Mouse (Mus musculus) forebrain, embryonic 10.5 days (tissue): ENCODE measurements at regions not wholly inside any gene's neighbourhood (a gene's known extent, or its start where the extent isn't known, plus 50 kb on each side); places are given as distances from the start of the nearest gene placed in this dataset.

Source experiments
- DNase-seq: peaks from one replicate; pipeline ENCODE4 v3.0.0-alpha.2; 2017; ENCODE audit warnings: low spot score; ENCODE audit errors: extremely low spot score
- H3K27ac ChIP-seq: fragments of 300-500 bp; sonication (generic); 2 replicates; pipeline ENCODE4 v1.5.1; 2016; ENCODE audit warnings: mild to moderate bottlenecking
- H3K27me3 ChIP-seq: fragments of 300-500 bp; sonication (generic); 2 replicates; pipeline ENCODE4 v1.6.1; 2016; ENCODE audit warnings: mild to moderate bottlenecking; ENCODE audit not compliant: poor library complexity, severe bottlenecking
- H3K36me3 ChIP-seq: fragments of 300-500 bp; sonication (generic); replicated peaks from 2 replicates; pipeline ENCODE4 v1.6.1; 2016; ENCODE audit warnings: mild to moderate bottlenecking, moderate library complexity
- H3K4me1 ChIP-seq: fragments of 300-500 bp; sonication (generic); 2 replicates; pipeline ENCODE4 v1.6.1; 2016
- H3K4me3 ChIP-seq: fragments of 300-500 bp; sonication (generic); 2 replicates; pipeline ENCODE4 v1.5.1; 2016; ENCODE audit warnings: mild to moderate bottlenecking, moderate library complexity
- H3K9me3 ChIP-seq: fragments of 300-500 bp; sonication (generic); 2 replicates; pipeline ENCODE4 v1.6.1; 2016; ENCODE audit warnings: mild to moderate bottlenecking, moderate library complexity
- WGBS: fragments of 180-500 bp; shearing (Covaris S2); methylation state at CpG from one replicate; pipeline ENCODE4 v1.1.7; 2016; 5-methylcytosine and 5-hydroxymethylcytosine counted together

DNA sequence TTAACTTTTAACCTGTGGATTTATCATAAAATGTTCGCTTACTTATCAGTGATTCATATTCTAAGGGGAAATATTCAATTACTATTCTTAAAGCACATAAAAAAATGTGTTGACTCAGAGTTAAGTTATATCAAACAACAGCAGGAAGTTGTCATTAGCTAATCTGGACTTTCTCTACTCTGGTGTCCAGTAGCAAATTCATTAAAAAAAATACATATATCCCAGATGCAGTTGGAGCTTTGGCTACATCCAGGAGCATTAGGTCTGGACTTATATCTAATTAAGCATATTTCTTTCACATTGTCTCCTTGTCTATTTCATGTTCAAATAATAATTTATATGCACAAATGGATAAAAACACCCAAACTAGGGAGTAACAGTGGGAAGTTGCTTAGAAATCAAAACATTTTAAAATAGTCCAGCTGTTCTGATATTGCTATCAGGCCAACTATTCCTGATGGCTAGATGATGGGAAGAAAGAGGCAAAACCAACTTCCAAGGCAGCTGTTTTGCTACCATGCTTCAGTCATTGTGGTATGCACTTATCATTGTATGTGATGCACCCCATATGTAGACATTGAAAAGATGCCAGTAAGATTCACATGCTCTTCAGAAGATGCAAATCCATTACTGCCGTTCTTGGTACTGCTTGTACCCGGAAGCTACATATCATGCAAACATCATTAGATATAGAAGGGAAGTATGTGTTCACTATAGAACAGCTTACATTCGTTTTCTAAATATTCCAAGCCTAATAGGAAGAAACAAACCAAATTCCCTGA, 209.8 kb downstream of the 4933402N22Rik start:
- Histone ChIP-seq H3K9me3 (no peaks in the 10 kb centered on the region), H3K36me3 (no peaks in the 10 kb centered on the region), H3K4me1 (no peaks in the 10 kb centered on the region), H3K27ac (no peak overlapping the region), H3K27me3 (no peaks in the 10 kb centered on the region), H3K4me3 (no peak overlapping the region)
- WGBS: 83% methylated on average over 4 of the region's 4 CpGs
- DNase-seq: no peak

DNA sequence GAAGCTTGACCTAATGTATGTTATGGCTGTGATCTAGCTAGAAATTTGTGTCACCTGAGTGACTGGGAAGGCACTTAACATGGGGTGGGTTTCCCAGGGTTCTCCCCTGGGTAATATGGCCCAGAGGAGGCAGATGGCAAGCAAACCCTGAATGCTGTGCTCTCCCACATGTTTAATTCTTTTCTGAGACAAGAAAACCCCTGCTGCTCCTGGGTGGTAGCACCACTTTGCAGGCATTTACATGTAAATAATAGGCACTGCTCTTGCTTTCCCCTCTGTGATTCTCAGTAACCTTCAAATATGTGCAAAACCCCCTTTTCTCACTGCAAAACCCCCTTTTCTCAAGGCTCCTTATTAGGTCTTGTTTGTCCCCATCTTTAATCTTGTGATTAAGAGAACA, 221.1 kb downstream of the 4933402N22Rik start:
- H3K4me3 ChIP-seq: no peak overlapping the region
- no peaks in the 10 kb centered on the region for H3K9me3 ChIP-seq
- peaks cover 7% of the 10 kb centered on the region for H3K4me1 ChIP-seq
- no peak overlapping the region for H3K27ac ChIP-seq
- DNase-seq: no peak
- no peaks in the 10 kb centered on the region for H3K36me3 ChIP-seq
- no peaks in the 10 kb centered on the region for H3K27me3 ChIP-seq

DNA sequence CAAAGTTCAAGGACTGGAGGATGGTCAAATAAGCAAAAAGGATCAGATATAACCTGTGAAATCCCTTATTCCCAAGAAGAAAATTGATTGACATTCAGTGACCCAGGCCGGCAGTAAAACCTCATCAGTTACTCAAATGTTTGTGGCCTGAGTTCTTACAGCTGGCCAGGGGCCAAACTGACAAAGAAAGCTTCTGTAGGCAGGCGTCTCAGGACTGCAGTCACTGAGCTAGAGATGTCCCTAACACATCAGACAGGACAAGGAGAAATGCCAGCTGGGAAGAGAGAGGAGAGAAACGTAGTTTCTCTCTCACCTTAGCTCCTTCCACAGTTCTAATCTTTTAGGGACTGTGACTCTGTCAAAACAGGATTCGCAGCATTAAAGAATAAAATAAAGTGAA, 229.9 kb upstream of the Sema3d start:
- WGBS: 69% methylated on average over 4 of the region's 4 CpGs
- H3K4me1 ChIP-seq: no peaks in the 10 kb centered on the region
- no peak overlapping the region for H3K27ac ChIP-seq
- no peak overlapping the region for H3K4me3 ChIP-seq
- H3K36me3 ChIP-seq: no peaks in the 10 kb centered on the region
- H3K9me3 ChIP-seq: no peaks in the 10 kb centered on the region
- H3K27me3 ChIP-seq: no peaks in the 10 kb centered on the region
- DNase-seq: no peak

DNA sequence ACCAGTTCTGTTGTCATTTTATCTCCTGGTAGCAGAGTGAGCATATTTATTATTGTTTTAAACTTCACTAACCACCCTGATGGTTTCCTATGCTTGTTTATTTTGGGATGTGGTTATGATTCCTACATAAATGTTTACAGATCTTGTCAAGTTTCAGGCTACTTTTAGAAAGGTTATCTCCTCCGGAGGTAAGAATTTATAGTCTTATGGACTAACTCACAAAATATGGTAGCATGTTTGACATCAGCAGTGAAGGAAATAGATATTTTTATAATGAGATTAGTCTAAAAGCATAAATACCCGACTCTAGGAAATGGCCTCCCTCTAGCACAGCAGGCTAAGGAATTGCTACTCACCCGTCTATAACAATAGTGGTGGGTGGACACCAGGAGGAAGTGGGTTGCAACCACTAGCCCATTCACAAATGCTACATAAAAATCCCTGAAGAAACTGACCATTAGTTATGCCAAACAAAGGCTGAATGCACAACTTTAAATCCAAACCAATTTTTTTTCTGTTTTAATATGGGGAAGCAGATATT, 228.6 kb upstream of the Sema3d start:
- WGBS: 66% methylated on average over 3 of the region's 3 CpGs
- no peaks in the 10 kb centered on the region for H3K9me3 ChIP-seq

DNA sequence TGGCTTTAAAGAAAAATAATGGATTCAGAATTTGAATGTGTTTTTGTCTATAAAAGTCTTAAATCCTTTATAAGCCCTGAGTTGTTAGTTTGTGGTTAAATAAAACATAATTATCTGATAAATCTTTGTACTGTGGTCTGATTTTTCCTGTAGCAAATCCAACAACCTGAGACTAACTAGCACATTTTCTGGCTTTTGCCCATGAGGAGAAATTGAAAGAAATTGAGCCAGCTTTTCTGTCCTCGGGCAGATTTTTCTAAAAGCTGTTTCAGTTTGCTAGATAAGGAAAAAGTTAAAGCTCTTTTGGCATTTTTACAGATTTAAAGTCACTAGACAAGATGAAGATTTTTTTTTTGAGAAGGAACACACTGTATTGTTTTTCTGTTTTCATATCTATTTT, 191.5 kb upstream of the Sema3d start:
- Histone ChIP-seq H3K36me3 (no peaks in the 10 kb centered on the region), H3K9me3 (no peaks in the 10 kb centered on the region), H3K4me3 (no peak overlapping the region), H3K4me1 (no peaks in the 10 kb centered on the region), H3K27me3 (no peaks in the 10 kb centered on the region), H3K27ac (no peak overlapping the region)
- no peak for DNase-seq
- WGBS: 86% methylated on average over 1 of the region's 1 CpGs

More for the DNA sequence above, 228.6 kb upstream of the Sema3d start:
- Histone ChIP-seq H3K4me1 (no peaks in the 10 kb centered on the region), H3K27me3 (no peaks in the 10 kb centered on the region), H3K36me3 (no peaks in the 10 kb centered on the region), H3K27ac (no peak overlapping the region), H3K4me3 (no peak overlapping the region)
- no peak for DNase-seq

DNA sequence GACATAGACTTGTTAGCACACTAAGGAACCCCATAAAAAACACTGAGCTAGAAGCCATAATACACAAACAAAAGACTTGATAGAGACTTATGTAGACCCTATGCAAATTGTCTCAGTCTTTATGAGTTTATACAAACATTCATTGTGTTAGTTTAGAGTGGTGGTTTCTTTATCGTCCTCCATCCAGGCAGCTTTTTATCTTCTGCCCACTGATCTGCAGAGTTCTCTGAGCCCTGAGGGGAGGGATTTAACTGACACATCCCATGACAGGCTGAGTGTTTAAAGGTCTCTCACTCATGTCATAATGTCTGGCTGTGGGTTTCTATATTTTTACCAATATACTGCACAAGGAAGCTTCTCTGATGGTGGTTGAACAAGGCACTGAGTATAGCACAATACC, 175.7 kb upstream of the Sema3d start:
- Histone ChIP-seq H3K4me3 (no peak overlapping the region), H3K9me3 (no peaks in the 10 kb centered on the region), H3K4me1 (no peaks in the 10 kb centered on the region), H3K27me3 (no peaks in the 10 kb centered on the region), H3K36me3 (no peaks in the 10 kb centered on the region), H3K27ac (no peak overlapping the region)
- no peak for DNase-seq
- WGBS: 83% methylated on average over 1 of the region's 1 CpGs

DNA sequence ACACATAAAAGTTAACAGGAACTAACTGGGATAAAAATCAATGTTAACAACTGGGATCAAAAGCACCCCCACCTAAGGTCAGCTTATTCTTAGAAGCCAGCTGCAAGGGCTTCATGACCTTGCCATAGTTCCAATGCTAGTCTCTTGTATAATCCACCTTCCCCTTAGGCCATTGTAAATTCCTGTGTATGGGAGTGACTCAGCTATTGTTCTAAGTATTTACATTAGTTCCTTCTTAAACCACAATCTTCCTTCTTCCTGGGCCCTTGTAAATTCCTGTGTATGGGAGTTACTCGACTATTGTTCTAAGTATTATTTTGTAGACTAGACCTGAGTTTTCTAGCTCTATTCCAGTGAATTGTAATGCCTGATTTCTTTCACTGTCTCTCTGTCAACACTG, 173.6 kb upstream of the Sema3d start:
- no peaks in the 10 kb centered on the region for H3K27me3 ChIP-seq
- DNase-seq: no peak
- H3K9me3 ChIP-seq: no peaks in the 10 kb centered on the region
- no peaks in the 10 kb centered on the region for H3K36me3 ChIP-seq
- no peaks in the 10 kb centered on the region for H3K4me1 ChIP-seq
- WGBS: 82% methylated on average over 1 of the region's 1 CpGs
- H3K27ac ChIP-seq: no peak overlapping the region
- H3K4me3 ChIP-seq: no peak overlapping the region

DNA sequence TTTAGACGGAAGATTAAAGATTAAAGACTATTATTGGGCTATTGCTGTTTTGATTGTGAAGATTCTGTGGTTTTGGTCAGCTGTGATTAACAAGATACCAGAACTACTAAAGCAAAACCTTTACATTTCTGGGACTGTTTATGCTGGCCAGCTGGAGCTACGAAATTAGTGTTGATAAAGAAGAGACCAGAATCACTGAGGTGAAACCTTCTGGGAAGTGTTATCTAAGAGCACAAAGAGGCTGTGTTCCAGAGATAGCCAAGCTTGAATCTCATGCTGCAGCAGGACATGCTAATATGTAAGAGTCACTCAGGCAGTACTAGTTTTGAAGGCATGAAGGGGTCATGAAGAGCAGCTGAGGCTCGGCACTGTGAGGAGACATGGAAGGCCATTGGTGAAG, 169.7 kb upstream of the Sema3d start:
- DNase-seq: no peak
- WGBS: 89% methylated on average over 3 of the region's 3 CpGs
- no peaks in the 10 kb centered on the region for H3K36me3 ChIP-seq

DNA sequence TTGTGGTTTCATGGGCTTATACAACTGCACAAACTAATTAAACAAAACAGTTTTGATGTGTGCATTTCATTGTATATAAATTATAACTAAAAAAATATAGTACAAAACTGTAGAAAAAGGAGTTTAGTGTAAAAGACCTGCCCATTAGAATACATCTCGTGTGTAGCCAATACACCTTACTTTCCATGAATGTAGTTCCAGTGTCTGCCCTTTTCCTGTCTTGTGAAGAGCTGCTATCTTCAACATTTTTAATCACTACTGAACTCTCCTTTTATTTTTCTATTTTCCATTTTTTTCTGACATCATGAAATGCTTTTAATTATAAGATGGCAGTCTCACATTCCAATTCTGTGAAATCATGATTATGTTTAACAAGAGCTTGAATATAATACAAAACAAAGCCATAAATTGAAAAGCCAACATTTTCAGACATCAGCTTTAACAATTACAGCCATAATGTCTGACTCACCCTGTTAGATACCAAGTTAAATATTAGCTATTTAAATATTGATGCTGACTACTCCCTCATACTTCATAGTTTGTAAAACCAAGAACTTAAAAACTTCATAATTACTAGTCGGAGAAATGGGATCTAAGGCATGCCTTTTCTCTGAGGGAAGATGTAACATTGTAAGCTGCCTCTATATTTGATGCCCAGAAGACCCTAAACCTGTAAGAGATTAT, 163.6 kb upstream of the Sema3d start:
- no peak overlapping the region for H3K27ac ChIP-seq
- no peaks in the 10 kb centered on the region for H3K27me3 ChIP-seq
- H3K36me3 ChIP-seq: no peaks in the 10 kb centered on the region
- no peaks in the 10 kb centered on the region for H3K4me1 ChIP-seq
- DNase-seq: no peak
- no peak overlapping the region for H3K4me3 ChIP-seq
- H3K9me3 ChIP-seq: no peaks in the 10 kb centered on the region
- WGBS: 92% methylated on average over 2 of the region's 2 CpGs

More for the DNA sequence above, 169.7 kb upstream of the Sema3d start:
- H3K27ac ChIP-seq: no peak overlapping the region
- H3K4me3 ChIP-seq: no peak overlapping the region
- no peaks in the 10 kb centered on the region for H3K4me1 ChIP-seq
- H3K9me3 ChIP-seq: no peaks in the 10 kb centered on the region
- no peaks in the 10 kb centered on the region for H3K27me3 ChIP-seq

DNA sequence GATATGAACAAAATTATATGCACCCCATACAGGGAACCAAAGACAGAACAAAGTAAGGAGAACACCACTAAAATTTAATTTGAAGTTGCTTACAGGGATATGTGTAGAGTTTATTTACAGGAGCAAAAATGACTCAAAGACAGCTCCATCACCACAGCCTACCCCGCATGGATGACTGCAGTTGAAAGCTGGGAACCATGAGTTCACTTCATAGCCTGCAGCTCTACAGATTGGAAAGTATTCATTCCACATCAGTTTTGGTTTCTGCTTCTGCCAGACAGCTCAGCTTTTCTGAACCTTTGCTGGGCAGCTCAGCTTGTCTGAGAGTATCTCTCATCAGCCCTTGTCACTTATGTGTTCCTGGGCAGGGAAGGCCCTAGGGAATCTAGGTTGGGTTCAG, 160.6 kb upstream of the Sema3d start:
- H3K27ac ChIP-seq: no peak overlapping the region
- WGBS: 94% methylated on average over 1 of the region's 1 CpGs

DNA sequence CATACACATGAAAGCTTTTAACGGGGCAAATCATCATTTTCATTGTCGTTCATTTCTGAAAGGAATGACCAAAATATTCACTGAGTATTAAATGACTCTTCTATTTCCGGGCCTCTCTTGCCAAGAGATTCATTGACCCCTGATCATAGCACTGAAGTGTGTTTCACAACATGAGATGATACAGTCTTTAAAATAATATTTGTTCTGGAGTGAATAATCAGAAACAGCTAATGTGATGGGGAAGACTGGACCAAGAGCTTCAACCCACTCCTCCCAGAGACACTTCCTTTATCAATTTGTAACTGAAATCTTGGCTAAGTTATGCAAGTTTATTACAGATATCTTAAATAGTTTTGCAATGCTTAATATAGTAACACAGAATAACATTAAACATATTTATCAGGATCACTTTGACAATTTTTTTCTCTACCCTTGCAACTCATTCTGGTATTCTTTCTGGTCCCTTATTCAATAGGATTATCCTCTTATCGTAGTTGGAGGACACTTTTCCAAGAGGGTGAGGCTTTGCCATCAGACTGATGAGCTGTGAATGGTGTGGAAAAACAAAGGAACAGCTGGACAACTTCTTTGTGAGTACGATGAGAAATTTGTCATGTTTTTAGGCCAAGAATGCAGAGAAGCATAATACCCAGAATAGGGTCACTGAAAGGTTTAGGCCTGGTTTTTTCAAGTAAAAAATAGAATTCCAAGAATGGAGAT, 149.6 kb upstream of the Sema3d start:
- no peaks in the 10 kb centered on the region for H3K27me3 ChIP-seq
- H3K4me3 ChIP-seq: no peak overlapping the region
- H3K4me1 ChIP-seq: no peaks in the 10 kb centered on the region
- H3K27ac ChIP-seq: no peak overlapping the region
- no peaks in the 10 kb centered on the region for H3K36me3 ChIP-seq
- no peak for DNase-seq
- WGBS: 77% methylated on average over 5 of the region's 5 CpGs
- no peaks in the 10 kb centered on the region for H3K9me3 ChIP-seq

More for the DNA sequence above, 160.6 kb upstream of the Sema3d start:
- no peaks in the 10 kb centered on the region for H3K4me1 ChIP-seq
- no peaks in the 10 kb centered on the region for H3K9me3 ChIP-seq
- no peak for DNase-seq
- H3K27me3 ChIP-seq: no peaks in the 10 kb centered on the region
- H3K36me3 ChIP-seq: no peaks in the 10 kb centered on the region
- no peak overlapping the region for H3K4me3 ChIP-seq

DNA sequence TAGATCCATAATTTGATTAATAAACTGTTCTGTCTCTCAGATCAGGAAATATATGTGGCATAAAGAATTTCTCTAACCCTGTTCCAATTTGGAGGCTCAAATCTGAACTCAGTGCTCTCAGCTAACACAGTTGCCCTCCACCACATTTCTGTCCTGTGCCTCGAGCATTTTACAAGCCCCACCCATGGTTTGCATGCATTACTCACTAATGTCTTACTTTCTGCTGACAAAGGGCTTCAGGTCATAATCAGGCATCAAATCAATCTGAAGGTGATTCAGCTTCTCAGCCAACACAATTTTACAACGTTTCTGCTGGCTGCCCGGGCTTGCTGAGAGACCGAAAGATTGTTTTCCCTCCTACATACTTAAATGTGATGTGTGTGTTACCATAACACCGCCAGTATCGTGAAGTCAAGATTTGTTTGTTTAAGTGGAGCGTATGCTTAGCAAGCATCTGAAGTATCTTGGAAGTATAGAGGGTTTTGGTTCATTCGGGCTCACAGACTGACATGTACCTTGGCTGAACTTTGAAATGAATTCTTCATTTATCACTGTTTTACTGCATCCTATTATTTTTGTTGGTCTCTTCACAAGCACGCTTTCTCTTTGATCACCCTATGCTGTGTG, 139.9 kb upstream of the Sema3d start:
- Histone ChIP-seq H3K9me3 (no peaks in the 10 kb centered on the region), H3K4me1 (no peaks in the 10 kb centered on the region), H3K4me3 (no peak overlapping the region), H3K27me3 (no peaks in the 10 kb centered on the region), H3K36me3 (no peaks in the 10 kb centered on the region), H3K27ac (no peak overlapping the region)
- 86% methylated on average over 9 of the region's 9 CpGs for WGBS
- DNase-seq: no peak
